Mouse (Mus musculus) lung, adult 2 months (tissue): Measurements from ENCODE around the gene Gmppa. TPM values are rescaled to one million over a fixed set of nuclear protein-coding genes. Genes with fewer than 3 reads are reported as not detected.

Source experiments
- DNase-seq: peaks from one replicate; pipeline ENCODE4 v3.0.0; 2022
- H3K4me1 ChIP-seq: fragments of 200-500 bp; 2 replicates; pipeline ENCODE4 v1.6.1; 2011; ENCODE audit warnings: low read length; ENCODE audit not compliant: control insufficient read depth, insufficient read depth
- H3K4me3 ChIP-seq: fragments of 200-500 bp; replicated peaks from 2 replicates; pipeline ENCODE3; 2011; ENCODE audit warnings: low read depth, mild to moderate bottlenecking, control low read depth, low read length; ENCODE audit errors: extremely low read depth
- CTCF ChIP-seq: fragments of 200-500 bp; IDR thresholded peaks from 2 replicates; pipeline ENCODE4 v1.5.1; 2011; ENCODE audit warnings: mild to moderate bottlenecking, low read length, control low read depth; ENCODE audit not compliant: insufficient read depth
- POLR2A ChIP-seq: fragments of 200-500 bp; IDR thresholded peaks from 2 replicates; pipeline ENCODE4 v1.6.1; 2011; ENCODE audit warnings: low read depth, mild to moderate bottlenecking, control low read depth, low read length, borderline replicate concordance; ENCODE audit errors: extremely low read depth
- WGBS: fragments of 180-500 bp; shearing (Covaris S2); methylation state at CpG from one replicate; pipeline ENCODE4 v1.1.7; 2018; 5-methylcytosine and 5-hydroxymethylcytosine counted together
- polyA plus RNA-seq: library from polyadenylated mRNA; depleted of rRNA; stranded (reverse); fragments of >200 nt; gene quantifications from 2 replicates; pipeline ENCODE4 v1.2.3, GENCODE M21; 2012

Gene Gmppa
- polyA plus RNA-seq, 1 experiment: 125 TPM

- Histone ChIP-seq H3K4me1 (no peaks in the 10 kb centered on the region), H3K4me3 (no peak overlapping the region)
- TF ChIP-seq CTCF (no peak), POLR2A (no peak)
- 58% methylated on average over 13 of the region's 13 CpGs for WGBS
- no peak for DNase-seq
Measured at GRCm38 (mm10) chr1:75443247-75444024, 7.7 kb downstream of the Gmppa start.

DNA sequence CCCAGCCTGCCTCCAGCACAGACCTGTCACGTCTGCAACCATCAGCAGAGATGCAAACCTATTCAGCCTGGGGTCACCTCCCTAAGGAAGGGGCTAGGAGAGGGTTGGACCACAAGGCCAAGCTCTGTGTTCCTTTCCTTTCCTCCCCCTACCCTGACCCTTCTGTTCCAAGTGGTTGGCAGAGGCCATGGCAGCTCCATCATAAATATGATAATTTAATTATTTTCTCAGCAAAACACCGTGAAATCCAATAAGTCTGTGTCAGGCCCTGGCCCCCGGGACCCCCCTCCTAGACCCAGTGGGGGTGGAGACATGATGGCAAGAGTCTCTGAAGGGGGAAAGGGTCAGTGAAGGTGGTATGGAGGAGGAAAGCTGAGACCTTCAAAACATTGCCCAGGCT, 8.5 kb downstream of the Gmppa start:
- TF ChIP-seq CTCF: no peak
- no peak for TF ChIP-seq POLR2A
- Histone ChIP-seq H3K4me1 (no peaks in the 10 kb centered on the region), H3K4me3 (no peak overlapping the region)
- WGBS: 53% methylated on average over 3 of the region's 3 CpGs
- no peak for DNase-seq

GRCm38 (mm10) chr1:75445141-75445701, 9.5 kb downstream of the Gmppa start:
- no peak for TF ChIP-seq POLR2A
- no peak for TF ChIP-seq CTCF
- 17% methylated on average over 9 of the region's 9 CpGs for WGBS
- Histone ChIP-seq H3K4me3 (no peak overlapping the region), H3K4me1 (no peaks in the 10 kb centered on the region)
- DNase-seq: no peak

DNA sequence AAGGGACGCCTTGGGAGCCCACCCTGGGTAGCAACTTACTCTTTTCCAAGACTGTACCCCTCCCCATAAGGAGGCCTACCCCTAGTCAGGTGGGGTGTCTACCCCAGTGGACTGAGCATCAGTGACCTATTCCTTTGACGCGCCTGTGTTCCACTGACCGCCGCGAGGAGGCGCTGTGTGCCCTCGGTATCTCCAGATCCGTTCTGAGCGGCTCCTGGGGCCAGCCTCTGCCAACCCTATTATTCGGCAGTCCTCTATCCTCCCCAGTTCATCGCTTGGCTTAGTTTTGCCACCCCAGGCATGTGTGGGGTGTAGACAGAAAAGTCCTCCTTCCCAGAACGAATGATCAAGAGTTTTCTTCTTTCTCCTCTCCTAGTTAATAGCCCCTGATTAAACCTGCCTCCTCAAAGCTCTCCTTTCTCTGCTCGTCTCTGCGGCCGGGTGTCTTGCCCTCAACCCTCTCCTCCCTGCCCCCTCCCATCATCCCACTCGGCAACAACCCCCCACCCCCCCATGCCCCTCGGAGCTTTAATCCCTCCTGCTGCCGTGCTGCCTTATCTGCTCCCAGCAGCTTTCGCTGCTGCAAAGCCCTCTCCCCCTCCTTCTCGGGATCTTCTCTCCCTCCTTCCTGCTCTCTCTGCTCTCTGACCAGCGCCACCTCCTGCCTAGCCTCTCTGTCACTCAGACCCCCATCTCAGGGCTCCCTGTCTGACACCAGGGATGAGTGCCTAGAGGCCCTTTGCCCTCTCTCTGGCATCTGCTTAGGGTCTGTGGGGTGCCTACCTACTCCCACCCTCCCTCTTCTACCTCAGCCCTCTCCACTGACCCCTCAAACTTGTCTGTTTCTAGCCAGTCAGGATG, 10.3 kb downstream of the Gmppa start:
- no peaks in the 10 kb centered on the region for H3K4me1 ChIP-seq
- 2% methylated on average over 22 of the region's 22 CpGs for WGBS
- no peak for TF ChIP-seq POLR2A
- peak; percentile 84 for TF ChIP-seq CTCF
- peak; percentile 70 for DNase-seq
- no peak overlapping the region for H3K4me3 ChIP-seq

GRCm38 (mm10) chr1:75446656-75447055, 10.9 kb downstream of the Gmppa start:
- no peaks in the 10 kb centered on the region for H3K4me1 ChIP-seq
- no peak for DNase-seq
- WGBS: 7% methylated on average over 20 of the region's 20 CpGs
- no peak overlapping the region for H3K4me3 ChIP-seq
- TF ChIP-seq POLR2A (no peak), CTCF (no peak)

DNA sequence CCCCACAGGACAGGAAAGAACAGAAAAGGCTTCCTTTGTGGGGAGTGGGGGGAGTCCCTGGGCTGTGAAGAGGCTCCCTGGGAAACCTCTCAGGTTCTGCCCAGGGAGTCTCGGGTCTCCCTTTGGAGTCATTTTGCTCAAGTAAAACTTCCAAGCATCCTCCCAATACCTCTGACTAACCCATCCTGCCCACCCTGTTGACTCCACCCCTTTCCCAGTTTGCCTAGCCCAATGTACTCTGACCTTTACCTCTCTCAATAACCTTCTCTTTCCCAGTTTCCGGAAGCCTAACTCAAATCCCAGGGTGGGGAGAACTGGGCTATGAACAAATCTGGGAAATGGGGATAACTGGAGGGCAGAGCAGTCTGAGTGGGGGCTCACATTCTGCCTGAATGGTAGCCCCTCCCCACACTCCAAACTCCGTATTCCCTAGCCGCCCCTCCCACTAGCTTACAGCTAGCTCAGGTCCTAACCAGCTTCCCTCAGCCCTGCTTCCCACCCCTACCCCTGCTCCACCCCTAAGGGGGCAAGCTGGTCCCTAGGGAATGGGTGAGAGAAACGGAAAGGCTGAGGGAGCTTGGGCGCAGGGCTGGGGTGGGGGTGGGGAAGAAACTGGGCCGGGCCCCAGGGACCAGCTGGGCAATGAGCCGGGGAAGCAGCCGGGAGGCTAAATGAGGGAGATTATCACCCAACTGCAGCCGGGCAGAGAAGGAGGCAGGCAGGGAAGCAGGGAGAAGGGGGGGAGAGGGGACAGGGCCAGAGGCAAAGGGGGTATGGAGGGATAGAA, 11.7 kb downstream of the Gmppa start:
- TF ChIP-seq CTCF: no peak
- TF ChIP-seq POLR2A: no peak
- Histone ChIP-seq H3K4me1 (no peaks in the 10 kb centered on the region), H3K4me3 (no peak overlapping the region)
- DNase-seq: no peak
- 6% methylated on average over 10 of the region's 10 CpGs for WGBS

DNA sequence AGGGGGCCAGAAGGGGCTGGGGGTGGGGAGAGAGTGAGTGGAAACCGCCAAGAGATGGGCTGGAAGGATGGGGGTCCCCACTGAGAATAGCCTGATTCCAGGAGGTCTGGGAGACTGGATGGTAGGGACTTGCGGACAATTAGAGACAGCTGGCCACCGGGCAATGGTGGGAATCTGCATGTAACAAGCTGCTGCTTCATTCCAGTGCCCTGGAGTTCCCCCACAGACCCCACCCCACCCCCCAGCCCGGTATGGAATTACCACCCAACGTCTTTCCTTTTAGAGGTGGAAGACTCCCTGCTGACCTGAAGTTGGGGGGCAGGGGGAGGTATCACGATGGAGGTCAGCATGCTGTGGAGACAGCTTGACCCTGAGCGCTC, 12.3 kb downstream of the Gmppa start:
- WGBS: 6% methylated on average over 7 of the region's 7 CpGs
- H3K4me1 ChIP-seq: no peaks in the 10 kb centered on the region

DNA sequence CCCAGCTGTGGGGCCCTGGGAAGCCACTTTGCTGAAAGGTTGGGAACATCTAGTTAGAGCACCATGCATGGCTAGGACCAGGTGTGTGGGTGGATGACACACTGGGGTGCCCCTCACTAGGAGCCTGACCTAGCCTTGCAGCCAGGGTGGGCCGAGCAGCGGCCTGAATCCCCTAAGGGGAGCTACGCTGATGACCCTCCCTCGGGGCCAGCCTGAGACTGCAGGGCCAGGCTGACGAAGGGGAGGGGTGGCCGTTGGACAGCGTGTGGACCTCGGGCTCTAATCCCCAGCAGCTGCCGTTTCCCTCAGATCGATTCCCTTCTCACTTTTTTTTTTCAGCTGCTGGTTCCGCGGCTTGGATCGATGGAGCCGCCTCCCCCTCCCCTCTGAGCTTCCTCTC, 13.2 kb downstream of the Gmppa start:
- WGBS: 6% methylated on average over 14 of the region's 14 CpGs

More for the DNA sequence above, 12.3 kb downstream of the Gmppa start:
- no peak overlapping the region for H3K4me3 ChIP-seq
- TF ChIP-seq CTCF: no peak
- TF ChIP-seq POLR2A: no peak
- no peak for DNase-seq

More for the DNA sequence above, 13.2 kb downstream of the Gmppa start:
- TF ChIP-seq CTCF (no peak), POLR2A (no peak)
- Histone ChIP-seq H3K4me3 (no peak overlapping the region), H3K4me1 (no peaks in the 10 kb centered on the region)
- DNase-seq: no peak
